Mouse (Mus musculus) kidney, postnatal 25 days (tissue): ENCODE data around the gene Zcchc4.
"Not testable (repeated sequence)": the region's sequence is repeated elsewhere in the genome, so short reads cannot be mapped to it uniquely, and the experiment has no call there.

Experiments
- DNase-seq, 2 experiments: peaks; one replicate each; pipeline ENCODE4 v3.0.0; 2021; ENCODE audit warnings: mixed read lengths in 2 of 2

Zcchc4 gene

DNA sequence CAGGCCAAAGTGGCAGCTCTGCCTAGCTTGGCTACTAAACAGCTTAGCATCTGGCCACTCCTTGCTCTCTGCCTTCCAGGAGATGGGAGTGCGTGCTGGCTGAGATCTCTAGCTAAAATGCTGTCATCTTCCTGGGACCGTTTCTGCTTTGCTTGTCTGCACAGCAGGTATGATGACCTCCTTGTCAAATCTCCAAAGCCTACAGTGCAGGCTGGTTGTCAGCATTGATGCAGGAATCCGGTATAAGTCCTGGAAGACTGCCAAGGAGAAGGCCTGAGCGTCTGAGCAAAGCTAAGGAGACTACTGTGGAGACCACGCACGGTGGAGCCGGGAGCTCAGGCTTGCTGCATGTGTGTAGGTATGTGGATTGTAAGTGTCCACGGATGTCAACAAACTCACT lies at the start of gene Zcchc4:
Gene Zcchc4, plus strand, starts transcription at position 173 of the 400 bp plus-strand sequence.
- no peak for DNase-seq

DNA sequence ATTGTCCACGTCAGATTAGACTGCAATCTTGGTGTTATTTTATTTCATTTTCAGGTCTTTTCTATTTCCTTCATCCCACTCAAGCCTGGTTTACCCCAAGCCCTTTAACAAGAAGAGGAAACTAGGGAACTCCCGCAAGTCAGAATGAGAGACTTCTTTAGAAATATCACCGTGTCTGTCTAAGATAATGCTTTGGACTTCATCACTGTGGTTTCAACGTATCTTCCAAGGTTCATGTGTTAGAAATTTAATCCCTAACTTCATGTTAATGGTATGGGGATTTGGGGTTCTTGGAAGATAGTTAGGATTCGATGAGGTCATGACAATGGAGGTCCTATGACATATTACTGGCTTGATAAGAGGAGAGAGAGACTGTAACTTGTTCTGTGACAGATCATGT lies 47.5 kb upstream of the Zcchc4 start:
- no peak for DNase-seq

DNA sequence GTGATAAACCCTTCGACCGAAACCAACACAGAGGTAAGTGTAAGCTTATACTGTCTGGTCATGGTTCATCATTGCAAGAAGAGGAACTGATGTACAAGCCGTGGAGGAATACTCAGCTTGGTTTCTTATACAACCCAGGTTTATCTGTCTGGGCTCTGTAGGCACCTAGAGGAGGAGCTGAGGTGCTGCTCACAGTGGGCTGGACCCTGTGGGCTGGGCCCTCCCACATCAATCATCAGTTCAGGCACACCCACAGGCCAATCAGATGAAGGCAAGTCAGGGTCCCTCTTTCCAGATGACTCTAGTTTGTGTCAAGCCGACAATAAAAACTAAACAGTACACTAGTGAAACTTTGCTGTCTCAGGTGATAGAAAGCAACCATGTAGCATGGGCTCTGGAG lies 42.4 kb upstream of the Zcchc4 start:
- no peak for DNase-seq

DNA sequence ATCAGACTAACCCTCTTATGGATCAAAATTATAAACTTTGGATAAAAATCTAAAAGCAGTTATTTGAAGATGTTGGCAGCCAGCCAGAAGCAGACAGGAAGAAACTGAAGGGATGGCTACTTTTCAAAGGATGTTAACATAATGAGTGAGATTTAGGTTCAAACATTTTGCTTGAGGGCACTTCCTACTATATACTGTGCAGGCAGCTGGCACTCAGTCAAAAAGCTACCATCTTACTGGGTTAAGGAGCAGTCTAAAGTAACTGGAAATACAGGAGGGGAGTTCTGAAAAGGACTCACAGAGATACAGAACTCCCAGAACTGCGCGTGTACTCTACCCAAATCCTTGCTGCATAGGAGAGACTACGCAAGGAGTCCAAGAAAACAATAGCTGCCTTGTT lies 39.2 kb upstream of the Zcchc4 start:
- no peak for DNase-seq

DNA sequence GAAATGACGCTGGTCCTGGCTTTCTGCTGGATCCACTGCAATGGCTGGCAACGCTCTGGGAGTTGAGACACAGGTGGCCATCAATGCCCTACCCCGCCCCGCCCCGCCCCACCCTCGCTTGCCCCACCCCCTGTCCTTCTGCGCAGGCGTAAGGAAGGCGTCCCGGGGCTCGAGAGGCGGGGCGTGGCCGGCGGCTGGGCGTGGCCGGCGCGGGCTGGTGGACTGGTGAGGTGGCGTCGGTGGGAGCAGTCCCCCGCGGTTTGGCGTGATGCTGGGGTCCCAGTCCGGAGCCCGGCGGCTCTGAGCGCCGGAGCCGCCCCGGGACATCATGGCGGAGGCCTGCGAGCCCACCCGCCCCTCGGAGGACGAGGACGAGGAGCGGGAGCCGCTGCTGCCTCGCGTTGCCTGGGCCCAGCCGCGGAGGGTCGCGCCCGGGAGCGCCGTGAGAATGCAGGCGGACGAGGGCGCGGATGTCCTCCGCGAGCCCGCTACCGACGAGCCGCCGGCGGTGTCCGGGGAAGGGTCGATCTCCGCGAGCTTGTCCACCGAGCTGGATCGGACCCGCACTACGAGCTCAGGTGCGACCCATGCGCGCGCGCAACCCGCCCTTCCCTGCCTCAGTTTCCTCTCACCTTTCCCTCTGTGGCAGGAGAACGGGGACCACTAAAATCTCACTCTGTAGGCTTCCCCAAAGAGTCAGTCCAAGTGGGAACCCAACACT lies 33.7 kb upstream of the Zcchc4 start, which contains the start of gene Pi4k2b:
Gene Pi4k2b, plus strand, starts transcription at position 184 of the 721 bp plus-strand sequence.
- DNase-seq, result peak; percentile 86 to 92

DNA sequence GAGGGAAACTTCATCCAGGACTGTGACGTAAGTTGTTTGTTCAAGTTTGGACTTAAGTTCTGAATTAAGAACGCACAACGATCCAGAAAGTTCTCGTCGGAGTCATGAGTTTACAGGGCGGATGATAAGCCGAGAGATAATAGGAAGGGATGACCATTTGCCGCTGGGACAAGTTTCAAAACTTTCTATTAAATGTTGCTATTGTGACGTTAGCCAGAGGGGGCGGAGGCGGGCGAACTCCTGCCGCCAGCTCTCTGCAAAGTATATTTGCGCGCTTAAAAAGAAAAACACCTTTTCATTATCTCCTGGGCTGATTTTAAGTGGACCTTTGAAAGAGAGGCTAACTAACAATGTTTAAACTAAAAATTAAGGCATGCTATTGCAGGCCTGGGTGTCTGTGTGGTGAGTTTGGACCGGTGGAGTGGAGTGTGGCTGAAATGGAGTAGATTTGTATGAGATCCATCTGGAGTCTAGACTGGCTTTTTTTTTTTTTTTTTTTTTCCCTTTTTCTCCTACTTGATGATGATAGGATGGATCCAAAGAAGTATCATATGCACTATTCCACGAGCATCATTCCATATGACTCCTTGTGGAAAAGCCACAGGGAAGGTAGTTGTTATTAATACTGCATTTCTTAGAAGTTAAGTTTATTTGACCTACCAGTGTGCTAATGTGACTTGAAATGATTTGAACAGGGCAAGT lies 32.9 kb upstream of the Zcchc4 start:
- DNase-seq, result peak; percentile 54 to 71

DNA sequence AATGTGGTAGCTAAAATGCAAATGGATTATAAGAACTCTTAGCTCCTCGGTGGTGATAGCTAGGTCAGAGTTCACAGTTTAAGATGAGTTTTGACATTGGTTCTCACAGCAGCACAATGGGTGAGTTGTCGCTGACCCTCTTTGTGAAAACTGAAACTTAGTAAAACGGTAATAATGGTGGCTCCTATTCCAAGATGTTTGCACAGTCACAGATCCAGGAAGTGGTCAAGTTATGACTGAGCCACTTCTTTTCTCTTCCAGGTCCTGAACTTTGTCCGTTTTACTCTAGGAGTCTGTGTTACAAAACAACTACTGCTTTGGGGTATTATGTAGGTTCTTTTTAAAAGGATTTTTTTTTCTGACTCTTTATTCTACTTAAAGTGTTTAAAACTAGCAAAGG lies 32.0 kb upstream of the Zcchc4 start:
- DNase-seq, result no peak

DNA sequence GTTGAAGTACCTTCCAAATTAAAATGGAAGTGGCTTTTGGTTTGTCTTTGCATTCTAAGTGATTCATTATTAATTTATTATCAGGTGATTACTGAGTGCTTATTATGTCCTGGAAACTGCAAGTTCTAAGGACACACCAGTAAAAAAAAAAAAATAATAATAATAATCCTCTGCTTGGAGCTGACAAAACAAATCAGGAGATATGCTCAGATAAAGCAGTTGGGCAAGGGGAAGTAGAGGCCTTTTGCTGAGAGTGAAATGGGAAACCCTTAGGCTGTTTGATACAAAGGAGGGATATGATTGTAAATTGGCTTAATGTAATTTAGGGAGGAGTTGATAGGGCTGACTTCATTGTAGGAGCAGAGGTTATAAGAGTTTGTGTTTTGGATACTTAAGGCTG lies 28.3 kb upstream of the Zcchc4 start:
- no peak for DNase-seq

DNA sequence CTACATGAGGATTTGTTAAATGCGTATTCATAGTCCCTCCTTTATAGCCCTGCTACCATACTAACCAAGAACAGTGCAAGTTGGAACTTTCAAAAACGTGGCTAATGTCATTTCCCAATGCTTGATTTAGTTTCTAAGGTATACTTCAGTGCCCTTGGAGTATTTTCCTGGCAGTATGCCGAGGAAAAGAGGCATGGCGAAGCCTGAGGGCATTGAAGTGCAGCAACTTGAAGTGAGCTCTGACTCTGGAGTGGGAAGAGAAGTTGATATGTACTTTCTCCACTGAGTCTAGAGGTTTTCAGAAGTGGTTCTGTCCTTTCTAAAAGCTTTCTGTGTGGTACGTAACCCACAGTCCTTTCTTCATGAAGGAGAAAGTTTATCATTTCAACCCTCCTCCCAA lies 26.5 kb upstream of the Zcchc4 start:
- peak; percentile 68 to 80 for DNase-seq

DNA sequence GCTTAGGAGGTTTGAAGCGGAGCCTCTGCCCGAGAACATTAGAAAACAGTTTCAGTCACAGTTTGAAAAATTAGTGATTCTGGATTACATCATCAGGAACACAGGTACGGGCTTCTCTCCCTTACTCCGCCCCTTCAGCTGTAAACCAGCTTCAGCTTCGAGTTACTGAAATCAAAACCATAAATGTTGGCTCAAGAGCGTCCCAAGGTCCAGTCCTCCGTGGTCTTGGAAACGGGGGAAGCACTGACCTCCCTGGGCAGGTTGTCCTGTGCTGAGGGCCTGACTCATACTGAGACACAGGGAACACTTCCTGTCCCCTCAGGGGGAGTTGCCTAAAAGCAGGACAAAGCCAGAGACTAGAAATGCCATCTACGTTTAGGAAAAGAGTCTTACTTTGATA lies 22.1 kb upstream of the Zcchc4 start:
- DNase-seq, result no peak

DNA sequence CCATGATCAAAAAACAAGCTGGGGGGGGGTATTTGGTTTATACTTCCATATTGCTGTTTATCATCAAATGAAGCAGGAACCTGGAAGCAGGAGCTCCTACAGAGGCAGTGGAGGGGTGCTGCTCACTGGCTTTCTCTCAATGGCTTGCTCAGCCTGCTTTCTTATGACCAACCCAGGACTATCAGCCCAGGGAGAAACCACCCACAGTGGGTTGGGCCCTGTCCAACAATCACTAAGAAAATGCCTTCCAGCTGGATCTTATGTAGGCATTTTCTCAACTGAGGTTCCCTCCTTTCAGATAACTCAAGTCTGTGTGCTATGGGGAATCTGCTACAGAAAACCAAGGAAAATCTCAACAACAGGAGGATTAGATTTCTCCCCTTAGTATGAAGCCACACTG lies 21.0 kb upstream of the Zcchc4 start:
- DNase-seq, result no peak

DNA sequence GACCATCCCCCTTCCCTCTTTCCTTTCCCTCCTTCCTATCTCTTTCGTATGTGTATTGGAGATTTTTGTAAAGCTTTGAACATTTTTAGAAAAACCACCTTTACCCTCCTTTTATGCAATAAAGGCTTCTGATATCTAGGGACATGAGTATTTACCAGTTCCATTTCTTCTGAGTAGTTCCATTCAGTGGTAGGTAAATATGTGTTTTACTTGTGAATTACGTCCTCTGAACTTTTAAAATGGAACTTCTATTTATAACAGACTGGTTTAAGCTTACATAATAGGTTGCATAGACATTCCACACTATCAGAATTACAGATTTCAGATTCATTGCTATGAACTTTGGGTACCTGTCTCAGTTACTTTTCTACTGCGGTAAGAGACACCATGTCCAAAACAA lies 19.9 kb upstream of the Zcchc4 start:
- DNase-seq, result no peak

DNA sequence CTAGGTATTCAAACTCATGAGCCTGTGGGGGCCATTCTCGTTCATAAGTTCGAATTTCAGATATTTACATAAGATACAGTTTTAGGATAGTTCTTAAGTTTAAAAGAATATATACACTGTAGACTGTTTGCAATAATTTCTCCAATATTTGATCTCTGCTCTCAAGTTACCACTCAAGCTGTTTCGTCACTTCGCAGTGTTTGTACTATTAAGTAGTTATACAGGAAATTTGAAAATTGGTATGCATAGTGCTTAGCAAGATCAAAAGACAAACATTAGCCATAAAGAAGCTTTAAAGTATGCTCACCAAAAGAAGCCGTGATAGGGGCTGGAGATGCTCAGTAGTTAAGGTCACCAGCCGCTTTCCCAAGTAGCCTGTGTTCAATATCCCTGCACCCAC lies 19.2 kb upstream of the Zcchc4 start:
- no peak for DNase-seq

DNA sequence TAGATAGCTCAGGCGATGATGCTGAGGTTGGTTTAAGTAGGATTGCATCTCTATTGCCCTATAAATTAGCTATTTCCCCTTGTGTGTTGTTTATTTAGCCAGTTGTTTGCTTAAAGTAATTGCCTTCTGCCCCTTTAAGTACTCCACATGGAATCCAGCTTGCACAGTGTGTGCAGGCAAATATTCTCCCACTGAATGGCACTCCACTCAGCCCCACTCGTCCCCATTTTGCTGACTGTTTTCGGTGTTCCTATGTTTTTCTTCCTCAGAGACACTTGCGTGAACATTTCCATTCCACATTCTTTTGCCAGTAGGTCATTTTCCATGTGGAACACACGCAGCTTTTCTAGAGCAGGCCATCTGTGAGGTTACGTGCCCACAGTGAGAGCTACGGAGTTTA lies 12.6 kb upstream of the Zcchc4 start:
- DNase-seq, result no peak

DNA sequence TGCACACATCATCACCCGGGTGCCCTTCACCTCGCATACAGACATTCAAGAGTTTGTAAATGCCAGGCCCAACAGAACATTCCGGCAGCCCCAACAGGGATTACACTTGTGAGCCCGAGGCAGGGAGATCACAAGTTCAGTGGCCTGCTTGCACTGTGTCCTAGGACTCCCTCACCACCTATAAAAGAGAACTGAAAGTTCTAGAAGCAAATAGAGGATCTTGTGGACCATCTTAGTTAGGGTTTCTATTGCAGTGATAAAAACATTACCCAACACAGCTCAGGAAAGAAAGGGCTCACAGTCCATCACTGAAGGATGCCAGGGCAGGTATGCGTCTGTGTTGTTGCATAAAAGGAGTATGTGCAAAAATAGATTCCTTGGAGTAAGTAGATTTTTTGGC lies 942 bp upstream of the Zcchc4 start:
- DNase-seq, result no peak

DNA sequence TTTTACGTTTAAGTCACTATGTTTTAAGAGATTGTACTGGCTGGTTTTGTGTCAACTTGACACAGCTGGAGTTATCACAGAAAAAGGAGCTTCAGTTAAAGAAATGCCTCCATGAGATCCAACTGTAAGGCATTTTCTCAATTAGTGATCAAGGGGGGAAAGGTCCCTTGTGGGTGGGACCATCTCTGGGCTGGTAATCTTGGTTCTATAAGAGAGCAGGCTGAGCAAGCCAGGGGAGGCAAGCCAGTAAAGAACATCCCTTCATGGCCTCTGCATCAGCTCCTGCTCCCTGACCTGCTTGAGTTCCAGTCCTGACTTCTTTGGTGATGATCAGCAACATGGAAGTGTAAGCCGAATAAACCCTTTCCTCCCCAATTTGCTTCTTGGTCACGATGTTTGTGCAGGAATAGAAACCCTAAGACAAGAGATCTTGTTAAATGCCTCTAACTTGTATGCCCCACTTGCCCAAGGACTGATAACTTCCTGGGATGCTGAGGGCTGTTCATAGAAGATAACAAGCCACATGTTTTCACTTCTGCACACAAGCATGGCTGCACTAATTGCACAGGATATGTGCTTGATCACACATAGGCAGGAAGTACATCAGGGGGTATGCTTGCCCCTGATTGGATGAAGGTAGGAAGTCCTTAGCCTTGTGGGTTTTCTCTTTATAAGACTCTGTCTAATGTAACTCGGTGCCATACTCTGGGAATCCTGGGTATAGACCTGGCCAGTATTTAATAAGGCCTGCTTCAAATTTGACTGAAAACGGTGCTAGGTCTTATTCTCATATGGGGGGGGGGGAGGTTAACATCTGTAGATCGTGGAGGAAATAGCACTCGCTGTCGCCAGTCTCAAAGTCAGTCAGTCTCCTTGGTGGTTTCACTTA lies 1.5 kb downstream of the Zcchc4 start:
- DNase-seq, result not testable (repeated sequence)

DNA sequence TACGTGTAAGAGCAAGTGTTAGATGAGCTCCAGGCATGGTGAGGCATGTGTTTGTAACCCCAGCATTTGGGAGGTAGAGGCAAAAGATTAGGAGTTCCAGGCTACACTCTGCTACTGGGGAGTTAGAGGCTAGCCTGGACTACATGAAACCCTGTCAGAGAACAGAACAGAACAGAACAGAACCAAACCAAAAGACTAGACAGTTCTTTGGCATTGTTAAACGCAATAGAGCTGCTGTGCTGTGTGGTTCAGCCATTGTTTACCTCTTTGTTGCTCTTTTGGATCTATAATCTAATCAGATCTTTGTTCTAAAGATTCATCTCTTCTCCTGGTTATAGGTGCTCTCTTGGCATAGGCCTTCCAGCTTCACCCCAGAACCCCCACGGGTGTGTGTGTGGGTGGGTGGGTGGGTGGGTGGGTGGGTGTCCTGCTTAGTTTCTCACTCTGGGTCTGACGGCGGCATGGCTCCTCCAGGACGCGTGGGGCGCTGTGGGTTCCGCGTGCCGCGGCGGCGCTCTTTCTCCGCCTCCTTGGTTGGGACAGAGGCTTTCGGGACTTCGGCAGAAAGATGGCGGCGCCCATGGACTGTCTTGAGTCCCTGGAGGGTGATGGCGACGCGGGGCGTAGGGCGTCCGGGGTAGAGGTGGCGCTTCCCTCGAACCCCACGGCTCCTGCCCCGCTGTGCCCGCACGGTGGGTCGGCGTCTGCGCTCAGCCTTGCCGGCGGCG lies 7.5 kb downstream of the Zcchc4 start:
- peak; percentile 89 to 93 for DNase-seq

DNA sequence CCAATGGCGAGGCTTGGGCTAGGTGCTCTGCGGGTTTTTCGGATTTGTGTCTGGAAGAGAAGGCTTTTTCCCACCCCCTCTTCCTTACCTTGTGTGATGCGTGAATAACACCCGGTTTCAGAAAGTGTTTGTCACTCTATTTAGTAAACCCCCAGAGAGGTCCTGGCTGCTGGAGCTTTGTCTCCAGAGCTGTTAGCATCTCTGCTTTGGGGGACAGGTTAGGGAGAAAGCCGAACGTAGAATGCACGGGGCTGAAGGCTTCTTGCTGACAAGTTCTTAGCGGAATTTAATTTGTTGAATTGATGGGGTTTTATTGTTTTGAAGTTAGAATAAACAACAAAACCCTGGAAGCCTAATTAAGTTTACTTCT lies 8.0 kb downstream of the Zcchc4 start:
- no peak for DNase-seq

DNA sequence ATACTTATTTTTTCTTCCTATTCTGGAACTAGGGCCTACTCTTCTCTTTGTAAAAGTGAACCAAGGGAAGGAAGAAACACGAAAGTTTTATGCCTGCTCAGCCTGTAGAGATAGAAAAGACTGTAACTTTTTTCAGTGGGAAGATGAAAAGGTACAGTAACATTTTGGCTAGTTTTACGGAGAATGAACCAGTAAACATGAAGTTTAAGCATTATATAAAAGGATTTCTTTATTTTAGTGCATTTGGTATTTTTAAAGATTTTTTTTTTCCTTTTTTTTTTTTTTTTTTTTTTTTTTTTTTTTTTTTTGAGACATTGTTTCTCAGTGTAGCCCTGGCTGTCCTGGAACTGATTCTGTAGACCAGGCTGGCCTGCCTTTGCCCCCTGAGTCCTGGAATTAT lies 8.7 kb downstream of the Zcchc4 start:
- DNase-seq, result no peak

DNA sequence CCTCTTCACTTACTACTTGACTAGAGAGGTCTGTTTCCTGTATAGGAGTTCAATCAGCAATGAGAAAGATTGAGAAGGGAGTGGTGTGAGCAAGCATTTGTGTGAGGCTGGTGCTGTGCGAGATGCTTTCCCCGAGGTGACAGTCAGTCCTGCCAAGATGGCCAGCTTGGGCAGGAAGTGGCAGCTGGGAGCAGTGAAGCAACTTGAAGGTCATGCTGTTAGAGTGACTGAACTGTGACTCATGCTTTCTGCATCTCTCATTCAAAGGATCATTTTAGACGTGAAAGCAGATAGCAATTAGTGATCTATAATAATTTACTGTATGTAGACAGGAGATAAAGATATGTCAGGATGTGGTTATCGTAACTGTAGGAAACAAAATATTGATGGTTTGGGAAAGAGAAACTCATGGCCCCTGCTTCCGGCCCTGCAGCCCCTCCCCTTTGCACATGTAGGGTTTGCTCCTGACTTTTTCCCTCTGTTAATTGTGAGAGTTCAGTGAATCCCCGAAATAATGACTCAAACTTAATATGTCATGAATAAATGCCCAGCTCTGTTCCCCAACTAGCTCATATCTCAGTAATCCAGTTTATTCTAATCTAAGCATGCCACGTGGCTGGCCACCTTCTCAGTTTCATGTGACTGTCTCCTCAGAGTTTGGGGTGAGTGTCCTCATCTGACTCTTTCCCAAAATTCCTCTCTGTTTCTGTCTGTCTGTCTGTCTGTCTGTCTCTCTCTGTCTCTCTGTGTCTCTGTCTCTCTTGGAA lies 11.5 kb downstream of the Zcchc4 start:
- DNase-seq, result no peak

DNA sequence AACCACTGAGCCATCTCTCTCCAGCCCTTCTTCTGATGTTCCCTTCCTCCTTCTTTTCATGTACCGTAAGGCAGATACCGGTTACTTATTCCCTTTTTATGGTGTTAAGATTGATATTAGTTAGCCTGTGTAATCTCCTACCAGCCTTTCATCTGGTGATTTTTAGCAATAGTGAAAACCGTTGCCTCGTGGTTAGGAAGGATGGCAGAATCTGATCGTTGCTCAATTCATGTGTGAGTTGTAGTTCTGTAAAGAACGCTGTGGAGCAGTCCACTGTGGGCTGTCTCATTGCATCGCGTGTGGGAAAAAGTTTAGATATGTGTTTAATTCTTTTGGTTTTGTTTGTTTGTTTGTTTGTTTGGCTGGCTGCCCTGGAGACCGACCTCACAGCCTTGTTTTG lies 18.0 kb downstream of the Zcchc4 start:
- DNase-seq, result no peak

DNA sequence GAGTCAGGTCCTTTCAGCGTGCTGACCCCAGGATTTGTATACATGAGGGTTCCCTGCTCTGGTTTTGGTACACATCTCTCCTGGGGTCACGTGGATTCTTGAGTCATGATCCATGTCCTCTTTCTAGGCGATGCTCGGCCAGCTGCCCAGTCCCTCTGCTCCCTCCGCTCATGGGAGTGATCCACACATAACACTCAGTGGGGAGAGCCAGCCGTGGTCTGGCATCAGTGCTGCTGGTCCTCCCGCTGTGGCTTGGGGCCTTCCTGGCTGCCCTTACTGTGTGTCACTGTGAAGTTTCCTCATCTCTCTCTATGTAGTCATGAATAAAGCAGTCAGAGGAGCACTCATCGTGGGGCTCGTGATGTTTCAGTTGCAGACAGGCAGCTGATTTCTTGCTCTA lies 18.9 kb downstream of the Zcchc4 start:
- DNase-seq, result no peak
